ENCODE assay signal across 25 mouse cellular contexts in genomic region chr15:83436541-83436940, GRCm38 (mm10). TPM values are rescaled to one million over a fixed set of nuclear protein-coding genes. Genes with fewer than 3 reads are reported as not detected.
DNase-seq lines count a peak whose midpoint lies in the region; ATAC-seq and TF ChIP-seq lines count a peak whose summit lies in the region.
"Had no signal": no experiment of that assay in that cellular context is flagged by ENCODE, and none has a peak within 500 bp of the region (broad histone marks: within the 10 kb centered on the region; RNA-seq: fewer than 3 reads in every experiment).

No protein-coding gene starts in this region.

- peak; percentile 13; the same call in 1 of the 2 replicates for TF ChIP-seq CTCF in hindbrain, postnatal 0 days (IDR thresholded peaks at IDR 0.05; ENCODE audit: low read depth)
- peak; percentile 18 for TF ChIP-seq CTCF in cortical plate, adult 2 months (IDR thresholded peaks at IDR 0.05; ENCODE audit: extremely low read depth, insufficient read depth, low read length)
- TF ChIP-seq CTCF in stomach, postnatal 0 days (IDR thresholded peaks at IDR 0.05; ENCODE audit: low read depth): 0 out of 2 replicates have a peak, but pooled peaks have one; percentile 1

- no peak overlapping the region for H3K27ac ChIP-seq in hindbrain, postnatal 0 days
- no peak overlapping the region for H3K27ac ChIP-seq in hindbrain, embryonic 13.5 days
- no peak overlapping the region for H3K27ac ChIP-seq in midbrain, embryonic 11.5 days (ENCODE audit: low read depth, low read length)
- no peak overlapping the region for H3K27ac ChIP-seq in midbrain, embryonic 14.5 days (replicated peaks; ENCODE audit: low read depth, low read length)
- H3K27ac ChIP-seq in cortical plate, adult 2 months (ENCODE audit: insufficient read depth, low read length): no peak overlapping the region
- no peak overlapping the region for H3K27ac ChIP-seq in stomach, postnatal 0 days (replicated peaks)
- H3K27ac ChIP-seq: embryonic facial prominence, embryonic 12.5 days; embryonic facial prominence, embryonic 15.5 days; hindbrain, embryonic 10.5 days; hindbrain, embryonic 14.5 days had no signal

- TF ChIP-seq POLR2A in cortical plate, adult 2 months (IDR thresholded peaks at IDR 0.05; ENCODE audit: extremely low read depth, insufficient read depth, low read length): no peak

- no peaks in the 10 kb centered on the region for H3K9me3 ChIP-seq in hindbrain, postnatal 0 days (ENCODE audit: low read length)
- no peaks in the 10 kb centered on the region for H3K9me3 ChIP-seq in hindbrain, embryonic 13.5 days
- no peaks in the 10 kb centered on the region for H3K9me3 ChIP-seq in midbrain, embryonic 11.5 days (ENCODE audit: control insufficient read depth, low read length)
- no peaks in the 10 kb centered on the region for H3K9me3 ChIP-seq in midbrain, embryonic 14.5 days (ENCODE audit: control insufficient read depth, low read length)
- H3K9me3 ChIP-seq in stomach, postnatal 0 days (ENCODE audit: control insufficient read depth, low read length): no peaks in the 10 kb centered on the region
- H3K9me3 ChIP-seq: embryonic facial prominence, embryonic 12.5 days; embryonic facial prominence, embryonic 15.5 days; G1E; hindbrain, embryonic 10.5 days had no signal

- H3K27me3 ChIP-seq in hindbrain, postnatal 0 days (ENCODE audit: insufficient read depth, low read length): no peaks in the 10 kb centered on the region
- H3K27me3 ChIP-seq in hindbrain, embryonic 13.5 days: no peaks in the 10 kb centered on the region
- H3K27me3 ChIP-seq in midbrain, embryonic 11.5 days (ENCODE audit: control insufficient read depth, insufficient read depth, low read length): no peaks in the 10 kb centered on the region
- no peaks in the 10 kb centered on the region for H3K27me3 ChIP-seq in midbrain, embryonic 14.5 days (ENCODE audit: control insufficient read depth, insufficient read depth, low read length)
- H3K27me3 ChIP-seq in stomach, postnatal 0 days (ENCODE audit: control insufficient read depth, insufficient read depth, low read length): no peaks in the 10 kb centered on the region
- H3K27me3 ChIP-seq: embryonic facial prominence, embryonic 12.5 days; embryonic facial prominence, embryonic 15.5 days; Patski had no signal

- intact Hi-C loops in heart, postnatal 10 days (cut with DNase I): no loop called here

- H3K36me3 ChIP-seq in hindbrain, postnatal 0 days (ENCODE audit: insufficient read depth, low read length): no peaks in the 10 kb centered on the region
- H3K36me3 ChIP-seq in hindbrain, embryonic 13.5 days: no peaks in the 10 kb centered on the region
- no peaks in the 10 kb centered on the region for H3K36me3 ChIP-seq in midbrain, embryonic 11.5 days (ENCODE audit: control insufficient read depth, insufficient read depth, low read length)
- H3K36me3 ChIP-seq in midbrain, embryonic 14.5 days (ENCODE audit: control insufficient read depth, insufficient read depth, low read length): no peaks in the 10 kb centered on the region
- H3K36me3 ChIP-seq in stomach, postnatal 0 days (ENCODE audit: control insufficient read depth, insufficient read depth, low read length): no peaks in the 10 kb centered on the region
- H3K36me3 ChIP-seq: embryonic facial prominence, embryonic 12.5 days; embryonic facial prominence, embryonic 15.5 days; hindbrain, embryonic 10.5 days had no signal

- TF ChIP-seq EP300 in stomach, postnatal 0 days (optimal IDR thresholded peaks at IDR 0.05): no peak

- no peak overlapping the region for H3K9ac ChIP-seq in hindbrain, postnatal 0 days (replicated peaks; ENCODE audit: low read length)
- H3K9ac ChIP-seq in hindbrain, embryonic 13.5 days: no peak overlapping the region
- H3K9ac ChIP-seq in midbrain, embryonic 11.5 days (ENCODE audit: low read length): no peak overlapping the region
- no peak overlapping the region for H3K9ac ChIP-seq in midbrain, embryonic 14.5 days (replicated peaks; ENCODE audit: low read length)
- no peak overlapping the region for H3K9ac ChIP-seq in stomach, postnatal 0 days (ENCODE audit: low read length)
- H3K9ac ChIP-seq: embryonic facial prominence, embryonic 12.5 days; embryonic facial prominence, embryonic 15.5 days; forebrain, postnatal 0 days; hindbrain, embryonic 14.5 days had no signal

- WGBS in hindbrain, postnatal 0 days: 58% methylated on average over 9 of the region's 9 CpGs
- WGBS in hindbrain, embryonic 13.5 days: 73% methylated on average over 9 of the region's 9 CpGs
- 83% methylated on average over 9 of the region's 9 CpGs for WGBS in midbrain, embryonic 11.5 days
- WGBS in midbrain, embryonic 14.5 days: 69% methylated on average over 9 of the region's 9 CpGs
- 83% methylated on average over 9 of the region's 9 CpGs for WGBS in stomach, postnatal 0 days

- H3K4me3 ChIP-seq in hindbrain, postnatal 0 days (ENCODE audit: low read length): no peak overlapping the region
- no peak overlapping the region for H3K4me3 ChIP-seq in hindbrain, embryonic 13.5 days
- no peak overlapping the region for H3K4me3 ChIP-seq in midbrain, embryonic 11.5 days (ENCODE audit: low read depth, low read length)
- no peak overlapping the region for H3K4me3 ChIP-seq in midbrain, embryonic 14.5 days (replicated peaks; ENCODE audit: low read depth, low read length)
- H3K4me3 ChIP-seq in cortical plate, adult 2 months (ENCODE audit: insufficient read depth, low read length): no peak overlapping the region
- no peak overlapping the region for H3K4me3 ChIP-seq in stomach, postnatal 0 days (ENCODE audit: low read depth, low read length)
- H3K4me3 ChIP-seq: embryonic facial prominence, embryonic 12.5 days; embryonic facial prominence, embryonic 15.5 days; gastrocnemius, adult 2 months; hindbrain, embryonic 10.5 days had no signal

- H3K4me1 ChIP-seq in hindbrain, postnatal 0 days (ENCODE audit: insufficient read depth, low read length): no peaks in the 10 kb centered on the region
- peaks cover 16% of the 10 kb centered on the region for H3K4me1 ChIP-seq in hindbrain, embryonic 13.5 days (replicated peaks)
- no peaks in the 10 kb centered on the region for H3K4me1 ChIP-seq in midbrain, embryonic 11.5 days (ENCODE audit: control insufficient read depth, insufficient read depth, low read length)
- H3K4me1 ChIP-seq in midbrain, embryonic 14.5 days (ENCODE audit: control insufficient read depth, insufficient read depth, low read length): no peaks in the 10 kb centered on the region
- H3K4me1 ChIP-seq in cortical plate, adult 2 months (ENCODE audit: control insufficient read depth, insufficient read depth, low read length): peaks cover 14% of the 10 kb centered on the region
- 0 out of 2 replicates have a peak, but pooled peaks cover 10% of the 10 kb centered on the region for H3K4me1 ChIP-seq in stomach, postnatal 0 days (replicated peaks; ENCODE audit: control insufficient read depth, insufficient read depth)

- H3K4me2 ChIP-seq in hindbrain, postnatal 0 days (ENCODE audit: low read depth, low read length): no peak overlapping the region
- H3K4me2 ChIP-seq in hindbrain, embryonic 13.5 days: no peak overlapping the region
- no peak overlapping the region for H3K4me2 ChIP-seq in midbrain, embryonic 11.5 days
- H3K4me2 ChIP-seq in midbrain, embryonic 14.5 days (ENCODE audit: low read length): no peak overlapping the region
- no peak overlapping the region for H3K4me2 ChIP-seq in stomach, postnatal 0 days (replicated peaks; ENCODE audit: low read depth)
- H3K4me2 ChIP-seq: embryonic facial prominence, embryonic 12.5 days; embryonic facial prominence, embryonic 15.5 days; heart, embryonic 11.5 days; hindbrain, embryonic 14.5 days had no signal

- no peak for DNase-seq in hindbrain, postnatal 0 days (ENCODE audit: low spot score)
- DNase-seq in midbrain, embryonic 11.5 days (ENCODE audit: low spot score, missing footprints): peak; percentile 67
- no peak for DNase-seq in midbrain, embryonic 14.5 days
- no peak for DNase-seq in stomach, postnatal 0 days (ENCODE audit: low spot score)
- DNase-seq in adrenal gland, postnatal 14 days: no peak
- no peak for DNase-seq in heart, postnatal 10 days
- DNase-seq: adrenal gland, postnatal 10 days; cerebellum, adult 11-12 months; cerebellum, adult 8-10 months; cerebellum, postnatal 14 days; forebrain, postnatal 0 days; gastrocnemius, adult 2 months; gastrocnemius, postnatal 14 days; heart, adult 11 months; heart, postnatal 36 days had no signal

- ATAC-seq in hindbrain, postnatal 0 days: no peak
- no peak for ATAC-seq in hindbrain, embryonic 13.5 days (ENCODE audit: low FRiP score)
- no peak for ATAC-seq in midbrain, embryonic 11.5 days (ENCODE audit: low FRiP score)
- ATAC-seq in midbrain, embryonic 14.5 days (ENCODE audit: low FRiP score, low TSS enrichment): no peak
- ATAC-seq in stomach, postnatal 0 days (ENCODE audit: low FRiP score, low TSS enrichment): no peak
- ATAC-seq: forebrain, embryonic 14.5 days; forebrain, postnatal 0 days; Patski had no signal

RNA-seq across cellular contexts. Expression of gene Pacsin2, which starts 27.9 kb away (rescaled TPM):
- total RNA-seq in hindbrain, postnatal 0 days (2014; rRNA removed): 18.7 and 19.5 TPM in 2 replicates
- 19.3 and 20.0 TPM in 2 replicates for polyA plus RNA-seq in hindbrain, postnatal 0 days (2015; fragmentation: Nextera tagmentation; extraction: Ambion mirVana)
- 27.8 and 29.5 TPM in 2 replicates for polyA plus RNA-seq in hindbrain, embryonic 13.5 days (2015; fragmentation: Nextera tagmentation; extraction: Ambion mirVana)
- polyA plus RNA-seq in midbrain, embryonic 11.5 days (2014; fragmentation: Nextera tagmentation; extraction: Ambion mirVana): 36.3 and 36.5 TPM in 2 replicates
- 14.5 and 17.7 TPM in 2 replicates for polyA plus RNA-seq in midbrain, embryonic 14.5 days (2014; fragmentation: Nextera tagmentation; extraction: Ambion mirVana)
- polyA plus RNA-seq in cortical plate, adult 2 months (2012; rRNA removed): 84.4 and 87.8 TPM in 2 replicates
- 42.5 and 46.6 TPM in 2 replicates for polyA plus RNA-seq in stomach, postnatal 0 days (2015; fragmentation: Nextera tagmentation; extraction: Ambion mirVana)
- total RNA-seq in adrenal gland, postnatal 14 days (2021): 74.1 and 84.3 TPM in 2 replicates
- total RNA-seq in heart, postnatal 10 days (2021): 100 to 1,000 TPM; 162 to 168 TPM
